Mouse (Mus musculus): ENCODE measurements around the gene Ankmy1. TPM values are rescaled to one million over a fixed set of nuclear protein-coding genes. Genes with fewer than 3 reads are reported as not detected.
A peak's percentile ranks its signal among the peaks of the same experiment; 100 is the strongest.

The Ankmy1 gene
- 0.09 TPM in 1 of 2 replicates, not detected in the other for polyA plus RNA-seq (2015; fragmentation: Nextera tagmentation; extraction: Ambion mirVana)

DNA sequence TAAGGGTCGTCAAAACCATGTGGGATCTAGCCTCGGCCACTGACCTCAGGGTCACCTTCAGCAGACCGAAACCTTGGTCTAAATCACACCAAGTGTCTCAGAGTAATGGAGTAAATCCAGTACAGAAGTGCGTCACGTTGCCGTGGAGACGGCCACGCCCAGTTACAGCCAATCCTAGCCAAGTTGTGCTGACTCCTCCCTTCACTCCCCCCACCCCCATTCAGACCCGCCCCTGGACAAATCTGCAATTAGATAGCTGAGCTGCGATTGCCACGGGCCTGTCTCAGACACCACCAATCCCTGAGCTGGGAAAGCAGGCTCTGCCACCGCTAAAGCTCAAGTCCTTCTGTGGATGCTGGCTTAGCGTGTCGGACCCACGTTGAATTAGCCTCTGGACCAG is at the start of gene Ankmy1:
TSS of gene Ankmy1 (minus strand) at position 121 of the 400 bp plus-strand sequence.
- Histone ChIP-seq H3K4me3 (replicated peaks) (no peak within 1 kb of the TSS), H3K36me3 (peaks cover 5% of the 10 kb centered on the region; the same call in 1 of the 2 replicates), H3K9ac (no peak within 1 kb of the TSS), H3K4me2 (peak within 1 kb of the TSS; percentile 35), H3K27ac (no peak within 1 kb of the TSS), H3K27me3 (peaks cover 24% of the 10 kb centered on the region), H3K9me3 (replicated peaks) (no peaks in the 10 kb centered on the region), H3K4me1 (replicated peaks) (peaks cover 18% of the 10 kb centered on the region)
- peak; percentile 28 for DNase-seq
- 5% methylated on average over 15 of the region's 15 CpGs for WGBS (ENCODE audit: insufficient replicate concordance)
- ATAC-seq (ENCODE audit: low read depth): no peak

DNA sequence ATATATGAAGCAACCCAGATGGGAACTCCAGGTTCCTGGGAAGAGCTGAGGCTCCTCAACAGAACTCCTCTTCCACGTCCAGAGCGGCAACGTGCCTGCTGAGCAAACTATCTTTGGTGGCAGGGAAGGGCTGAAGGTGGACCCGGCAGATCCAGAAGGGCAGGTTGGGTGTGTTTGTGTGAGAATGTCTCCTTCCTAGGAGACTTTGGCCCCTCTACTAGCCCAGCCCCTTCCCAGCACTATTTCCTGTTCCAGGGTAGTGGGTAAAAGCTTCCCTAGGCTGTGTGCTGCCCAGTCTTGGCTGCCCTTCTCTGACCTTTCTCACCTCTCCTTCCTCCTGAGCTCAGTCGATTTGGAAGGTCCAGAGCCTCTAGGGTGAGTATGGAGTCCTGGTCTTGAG is 47.9 kb upstream of the Ankmy1 start, which contains the start of gene Gpr35:
TSS of gene Gpr35 (plus strand) at position 259 of the 400 bp plus-strand sequence.
- no peak within 1 kb of the TSS for H3K4me3 ChIP-seq (replicated peaks)
- DNase-seq (no peak), ATAC-seq (ENCODE audit: low read depth) (no peak)
- H3K36me3 ChIP-seq: peaks cover 21% of the 10 kb centered on the region; the same call in 1 of the 2 replicates
- WGBS (ENCODE audit: insufficient replicate concordance): 59% methylated on average over 5 of the region's 5 CpGs
- no peaks in the 10 kb centered on the region for H3K4me1 ChIP-seq (replicated peaks)
- H3K9me3 ChIP-seq (replicated peaks): no peaks in the 10 kb centered on the region
- no peaks in the 10 kb centered on the region for H3K27me3 ChIP-seq
- H3K27ac ChIP-seq: no peak within 1 kb of the TSS
- H3K9ac ChIP-seq: no peak within 1 kb of the TSS
- no peak within 1 kb of the TSS for H3K4me2 ChIP-seq

DNA sequence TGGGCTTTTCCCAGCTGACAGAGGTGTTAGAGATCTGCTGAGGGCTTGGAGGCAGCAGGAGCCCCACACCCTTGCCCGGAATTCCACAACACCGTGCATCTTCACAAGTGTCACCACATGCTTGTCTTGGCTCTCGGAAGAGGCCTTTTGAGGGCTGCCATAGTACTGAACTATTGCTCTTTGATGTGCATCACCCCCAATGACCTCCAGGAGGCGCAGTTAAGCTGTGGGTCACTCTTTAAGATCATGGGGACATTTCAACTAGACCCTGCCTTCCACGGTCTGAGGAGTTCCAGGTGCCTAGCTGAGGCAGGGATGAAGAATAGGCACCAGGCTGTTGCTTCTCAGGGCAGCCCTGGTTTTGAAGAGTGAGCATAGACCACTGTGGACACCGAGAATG is 46.7 kb upstream of the Ankmy1 start:
- no peak overlapping the region for H3K9ac ChIP-seq
- WGBS (ENCODE audit: insufficient replicate concordance): 51% methylated on average over 6 of the region's 6 CpGs
- no peak overlapping the region for H3K27ac ChIP-seq
- H3K27me3 ChIP-seq: no peaks in the 10 kb centered on the region
- H3K9me3 ChIP-seq (replicated peaks): no peaks in the 10 kb centered on the region
- H3K4me1 ChIP-seq (replicated peaks): no peaks in the 10 kb centered on the region
- H3K4me2 ChIP-seq: no peak overlapping the region
- no peak overlapping the region for H3K4me3 ChIP-seq (replicated peaks)
- peaks cover 32% of the 10 kb centered on the region for H3K36me3 ChIP-seq
- DNase-seq (no peak), ATAC-seq (ENCODE audit: low read depth) (no peak)

DNA sequence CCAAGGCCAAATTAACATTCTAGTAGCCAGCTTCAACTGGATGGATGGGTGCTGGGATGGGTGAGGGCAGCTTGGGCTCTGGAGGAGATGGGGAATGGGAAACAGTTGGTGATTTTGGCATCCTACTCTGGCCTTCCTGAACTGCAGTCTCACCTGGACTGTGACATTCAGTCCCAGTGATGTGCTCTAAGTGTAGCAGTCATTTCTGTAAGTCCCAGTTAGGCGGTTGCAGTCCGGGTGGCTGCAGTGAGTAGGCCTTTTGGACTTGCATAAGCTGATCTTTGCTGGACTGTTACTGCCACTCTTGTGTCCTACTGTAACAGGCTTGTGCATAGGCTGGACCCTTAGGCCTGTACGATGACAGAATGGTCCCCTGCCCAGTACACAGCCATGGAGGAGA is 45.3 kb upstream of the Ankmy1 start:
- 81% methylated on average over 3 of the region's 3 CpGs for WGBS (ENCODE audit: insufficient replicate concordance)
- DNase-seq (no peak), ATAC-seq (ENCODE audit: low read depth) (no peak)
- Histone ChIP-seq H3K9me3 (replicated peaks) (no peaks in the 10 kb centered on the region), H3K27me3 (no peaks in the 10 kb centered on the region), H3K9ac (no peak overlapping the region), H3K27ac (no peak overlapping the region), H3K4me1 (replicated peaks) (0 out of 2 replicates have a peak, but pooled peaks cover 4% of the 10 kb centered on the region), H3K4me2 (no peak overlapping the region), H3K36me3 (peaks cover 43% of the 10 kb centered on the region), H3K4me3 (replicated peaks) (no peak overlapping the region)

DNA sequence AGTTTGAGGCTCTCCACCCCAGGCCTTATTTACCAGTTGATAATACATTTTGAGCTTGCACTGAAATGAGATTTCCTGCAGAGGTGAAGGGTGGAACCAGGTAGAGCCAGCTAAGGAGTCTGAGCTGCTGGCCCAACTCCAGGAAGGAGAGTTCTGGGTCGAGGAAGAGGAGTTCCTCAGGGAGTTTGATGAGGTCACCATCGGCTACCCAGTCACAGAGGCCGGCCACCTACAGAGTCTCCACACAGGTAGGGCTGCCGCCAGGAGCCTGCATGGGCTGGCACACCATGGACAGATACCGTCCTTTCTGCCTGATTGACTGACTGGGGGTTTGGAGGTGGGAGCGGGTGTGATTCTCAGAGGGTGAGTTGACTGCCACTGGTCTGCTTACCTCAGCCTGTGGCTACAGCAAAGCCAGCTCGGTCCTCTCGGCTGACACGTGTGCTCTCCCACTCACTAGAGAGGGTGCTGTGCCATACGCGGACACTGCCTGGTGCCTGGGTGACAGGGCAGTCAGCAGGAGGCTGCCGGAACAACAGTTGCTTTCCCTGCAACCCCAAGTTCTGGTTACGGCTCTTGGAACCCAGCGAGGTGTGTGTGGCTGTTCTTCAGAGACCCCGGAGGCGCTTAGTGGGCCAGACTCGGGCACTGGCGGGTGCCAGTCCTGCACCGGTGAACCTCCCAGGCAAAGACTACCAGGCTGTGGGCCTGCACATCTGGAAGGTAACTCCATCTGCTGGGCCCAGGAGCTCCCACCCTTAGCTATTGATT is 40.7 kb upstream of the Ankmy1 start:
- DNase-seq: no peak
- Histone ChIP-seq H3K36me3 (peaks cover 67% of the 10 kb centered on the region), H3K27ac (no peak overlapping the region), H3K27me3 (no peaks in the 10 kb centered on the region), H3K4me1 (replicated peaks) (0 out of 2 replicates have a peak, but pooled peaks cover 4% of the 10 kb centered on the region), H3K9me3 (replicated peaks) (no peaks in the 10 kb centered on the region), H3K4me3 (replicated peaks) (no peak overlapping the region), H3K4me2 (no peak overlapping the region), H3K9ac (no peak overlapping the region)
- no peak for ATAC-seq (ENCODE audit: low read depth)
- WGBS (ENCODE audit: insufficient replicate concordance): 78% methylated on average over 19 of the region's 19 CpGs

DNA sequence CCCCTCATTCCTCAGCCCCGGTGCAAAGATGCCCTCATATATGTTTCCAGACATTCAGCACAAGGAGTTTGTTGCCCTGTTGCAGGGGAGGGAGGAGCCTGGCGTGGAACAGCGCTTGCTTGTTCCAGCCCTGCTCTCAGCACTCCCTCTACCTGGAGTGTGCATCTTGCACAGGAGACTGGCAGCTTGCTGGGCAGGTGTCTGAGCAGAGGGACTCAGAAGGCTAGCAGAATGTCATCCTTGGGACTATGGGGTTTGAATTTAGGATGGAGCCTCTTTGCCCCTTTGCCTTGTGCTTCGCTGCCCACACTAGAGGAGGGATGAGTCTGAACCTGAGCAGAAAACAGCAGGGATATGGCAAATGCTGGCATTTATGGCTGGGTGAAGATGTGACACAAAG is 37.0 kb upstream of the Ankmy1 start:
- WGBS (ENCODE audit: insufficient replicate concordance): 83% methylated on average over 4 of the region's 4 CpGs
- no peak overlapping the region for H3K4me2 ChIP-seq
- ATAC-seq (ENCODE audit: low read depth): no peak
- H3K4me1 ChIP-seq (replicated peaks): peaks cover 22% of the 10 kb centered on the region
- H3K9me3 ChIP-seq (replicated peaks): no peaks in the 10 kb centered on the region
- no peak overlapping the region for H3K9ac ChIP-seq
- H3K27ac ChIP-seq: no peak overlapping the region
- no peak for DNase-seq
- H3K36me3 ChIP-seq: peaks cover 50% of the 10 kb centered on the region
- no peak overlapping the region for H3K4me3 ChIP-seq (replicated peaks)
- H3K27me3 ChIP-seq: no peaks in the 10 kb centered on the region

DNA sequence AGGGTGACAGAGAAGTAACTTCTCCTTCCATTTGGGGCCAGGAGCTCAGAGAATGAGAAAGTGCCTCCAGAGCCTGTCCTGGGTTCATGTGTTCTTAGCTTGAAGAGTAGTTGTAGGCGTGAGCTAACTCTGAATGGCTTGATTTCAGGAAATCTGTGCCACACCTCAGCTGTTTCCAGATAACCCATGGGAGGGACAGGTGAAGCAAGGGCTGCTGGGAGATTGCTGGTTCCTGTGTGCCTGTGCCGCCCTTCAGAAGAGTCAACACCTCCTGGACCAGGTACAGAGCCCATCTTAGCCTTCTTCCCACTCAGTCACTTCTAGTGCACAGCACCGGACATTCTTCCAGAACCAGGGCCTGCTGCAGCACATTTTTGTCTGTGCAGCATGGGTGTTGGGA is 35.1 kb upstream of the Ankmy1 start:
- H3K27ac ChIP-seq: no peak overlapping the region
- no peak overlapping the region for H3K4me3 ChIP-seq (replicated peaks)
- DNase-seq: no peak
- H3K9me3 ChIP-seq (replicated peaks): no peaks in the 10 kb centered on the region
- no peak overlapping the region for H3K9ac ChIP-seq
- H3K4me2 ChIP-seq: no peak overlapping the region
- no peaks in the 10 kb centered on the region for H3K27me3 ChIP-seq
- 67% methylated on average over 3 of the region's 3 CpGs for WGBS (ENCODE audit: insufficient replicate concordance)
- H3K36me3 ChIP-seq: peaks cover 34% of the 10 kb centered on the region
- no peak for ATAC-seq (ENCODE audit: low read depth)
- peaks cover 28% of the 10 kb centered on the region for H3K4me1 ChIP-seq (replicated peaks)

DNA sequence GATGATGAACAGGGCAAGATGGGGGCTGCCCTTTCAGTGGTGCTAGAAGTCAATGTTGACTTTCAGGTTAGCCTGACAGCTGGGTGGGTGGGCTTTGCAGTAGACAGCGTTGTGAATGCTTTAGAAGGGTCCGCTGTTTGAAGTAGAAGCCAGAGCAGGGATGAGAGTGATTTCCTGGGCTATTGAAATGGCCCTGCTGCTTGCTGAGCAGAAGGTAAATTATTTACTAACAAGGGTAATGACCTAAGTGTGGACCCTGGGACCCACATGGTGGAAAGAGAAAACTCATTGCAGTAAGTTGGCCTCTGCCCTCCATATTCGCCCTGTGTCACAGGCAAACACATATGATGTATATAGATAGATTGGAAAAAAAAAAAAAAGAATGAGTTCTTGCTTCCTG is 33.8 kb upstream of the Ankmy1 start:
- peak overlapping the region; percentile 47; the same call in 1 of the 2 replicates for H3K27ac ChIP-seq

DNA sequence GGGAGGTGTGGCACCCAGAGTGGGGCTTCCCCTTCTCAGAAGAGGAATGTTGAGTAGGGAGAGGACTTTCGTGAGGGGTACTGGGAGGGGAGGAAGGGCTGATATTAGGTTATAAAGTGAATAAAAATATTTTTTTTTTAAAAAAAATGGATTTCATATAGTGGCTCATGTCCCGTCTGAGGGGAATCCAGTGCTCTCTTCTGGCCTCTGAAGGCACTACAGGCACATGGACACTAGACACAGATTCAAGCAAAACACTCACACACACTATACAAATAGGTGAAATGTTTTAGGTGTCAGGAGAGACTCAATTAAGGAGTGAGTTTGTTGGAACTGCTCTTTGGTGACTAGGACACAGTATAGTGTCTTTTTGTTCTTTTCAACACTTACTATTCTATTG is 33.3 kb upstream of the Ankmy1 start:
- 37% methylated on average over 2 of the region's 2 CpGs for WGBS (ENCODE audit: insufficient replicate concordance)
- Histone ChIP-seq H3K4me1 (replicated peaks) (peaks cover 28% of the 10 kb centered on the region), H3K36me3 (peaks cover 30% of the 10 kb centered on the region), H3K9me3 (replicated peaks) (no peaks in the 10 kb centered on the region), H3K9ac (peak overlapping the region; percentile 73; the same call in 1 of the 2 replicates), H3K27me3 (no peaks in the 10 kb centered on the region), H3K4me2 (peak overlapping the region; percentile 94), H3K4me3 (replicated peaks) (peak overlapping the region; percentile 73; the same call in 1 of the 2 replicates), H3K27ac (0 out of 2 replicates have a peak overlapping the region, but pooled peaks have one; percentile 19)
- ATAC-seq (ENCODE audit: low read depth) (no peak), DNase-seq (no peak)

More for the DNA sequence above, 33.8 kb upstream of the Ankmy1 start:
- no peak overlapping the region; the same call in 1 of the 2 replicates for H3K4me3 ChIP-seq (replicated peaks)
- WGBS (ENCODE audit: insufficient replicate concordance): 66% methylated on average over 3 of the region's 3 CpGs
- peaks cover 32% of the 10 kb centered on the region for H3K36me3 ChIP-seq
- H3K4me2 ChIP-seq: peak overlapping the region; percentile 94; the same call in 1 of the 2 replicates
- H3K4me1 ChIP-seq (replicated peaks): peaks cover 28% of the 10 kb centered on the region
- H3K27me3 ChIP-seq: no peaks in the 10 kb centered on the region
- DNase-seq (no peak), ATAC-seq (ENCODE audit: low read depth) (no peak)
- H3K9me3 ChIP-seq (replicated peaks): no peaks in the 10 kb centered on the region
- 0 out of 2 replicates have a peak overlapping the region, but pooled peaks have one; percentile 73 for H3K9ac ChIP-seq

DNA sequence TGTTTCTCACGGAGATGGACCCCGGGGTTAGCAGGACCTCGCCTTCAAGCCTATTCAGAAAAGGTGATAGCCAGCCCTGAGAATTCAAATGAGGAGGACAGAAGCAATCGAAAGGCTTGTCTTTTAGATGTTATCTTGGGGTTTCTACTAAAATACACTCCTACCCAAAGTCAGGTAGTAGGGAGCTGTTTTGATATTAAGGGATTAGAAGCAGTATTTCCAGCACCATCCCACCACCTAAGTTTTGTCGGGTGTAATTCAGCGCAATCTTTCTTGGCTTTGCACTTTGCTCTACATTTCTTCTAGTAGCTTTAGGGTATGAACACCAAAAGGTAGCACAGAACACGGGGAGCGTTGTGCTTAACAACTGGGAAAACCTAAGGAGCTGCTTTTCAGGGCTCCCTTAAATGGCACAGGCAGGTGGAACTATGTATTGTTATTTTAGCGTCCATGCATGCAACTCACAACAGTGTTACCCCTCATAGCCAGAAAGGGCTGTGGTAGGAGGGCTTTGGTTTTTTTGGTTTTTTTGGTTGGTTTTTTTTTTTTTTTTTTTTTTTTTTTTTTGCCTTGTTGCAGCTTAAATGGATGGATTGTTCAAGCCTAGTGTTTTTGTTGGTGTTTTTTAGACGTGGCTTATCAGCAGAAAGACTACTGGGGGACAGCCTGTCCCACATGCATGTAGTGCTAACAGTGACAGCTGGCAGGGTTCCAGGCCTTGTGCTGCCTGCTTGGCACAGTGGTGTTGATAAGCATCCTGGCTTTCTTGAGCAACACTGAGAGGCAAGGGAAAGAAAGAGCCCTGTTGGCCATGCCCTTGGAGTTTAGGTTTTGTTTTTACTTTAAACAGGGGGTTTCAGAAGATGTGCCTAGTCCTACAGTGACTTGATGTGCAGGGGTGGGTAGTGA is 32.6 kb upstream of the Ankmy1 start:
- DNase-seq: peak; percentile 27
- peak overlapping the region; percentile 73 for H3K9ac ChIP-seq
- peak overlapping the region; percentile 94 for H3K4me2 ChIP-seq
- no peak for ATAC-seq (ENCODE audit: low read depth)
- H3K9me3 ChIP-seq (replicated peaks): no peaks in the 10 kb centered on the region
- no peaks in the 10 kb centered on the region for H3K27me3 ChIP-seq
- 16% methylated on average over 10 of the region's 10 CpGs for WGBS (ENCODE audit: insufficient replicate concordance)
- peaks cover 28% of the 10 kb centered on the region for H3K4me1 ChIP-seq (replicated peaks)
- peak overlapping the region; percentile 85 for H3K27ac ChIP-seq
- H3K36me3 ChIP-seq: peaks cover 26% of the 10 kb centered on the region
- peak overlapping the region; percentile 73 for H3K4me3 ChIP-seq (replicated peaks)
